Mouse (Mus musculus): Measurements from ENCODE around the gene Olfr907. TPM values are rescaled to one million over a fixed set of nuclear protein-coding genes. Genes with fewer than 3 reads are reported as not detected.

Gene Olfr907
- polyA plus RNA-seq (2015; fragmentation: Nextera tagmentation; extraction: Ambion mirVana) = not detected in 2 replicates

DNA sequence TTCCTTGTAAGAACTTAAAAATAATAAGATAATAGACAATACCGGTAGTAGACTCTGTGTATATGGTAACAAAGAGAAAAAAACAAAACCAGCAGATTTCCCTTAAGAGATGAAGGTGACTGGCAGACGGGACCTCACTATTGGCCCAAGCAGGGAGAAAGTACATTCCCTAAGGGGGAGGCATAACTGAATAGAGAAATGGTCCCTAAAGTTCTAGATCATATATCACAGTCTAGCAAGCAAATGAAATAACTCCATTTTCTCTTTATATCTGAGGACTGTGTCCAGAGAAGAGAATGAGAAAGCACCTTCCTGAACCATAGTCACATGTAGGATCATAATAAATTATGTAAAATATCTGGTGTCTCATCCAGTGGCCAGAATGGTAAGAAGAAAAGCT lies at the start of gene Olfr907:
Olfr907 (plus strand) TSS at position 301 of the 400 bp plus-strand sequence.
- Histone ChIP-seq H3K36me3 (no peaks in the 10 kb centered on the region), H3K27me3 (no peaks in the 10 kb centered on the region), H3K4me1 (replicated peaks) (no peaks in the 10 kb centered on the region), H3K9me3 (no peaks in the 10 kb centered on the region), H3K4me2 (no peak within 1 kb of the TSS), H3K9ac (no peak within 1 kb of the TSS), H3K4me3 (no peak within 1 kb of the TSS), H3K27ac (no peak within 1 kb of the TSS)
- 92% methylated on average over 2 of the region's 2 CpGs for WGBS
- ATAC-seq (ENCODE audit: low FRiP score) = no peak

DNA sequence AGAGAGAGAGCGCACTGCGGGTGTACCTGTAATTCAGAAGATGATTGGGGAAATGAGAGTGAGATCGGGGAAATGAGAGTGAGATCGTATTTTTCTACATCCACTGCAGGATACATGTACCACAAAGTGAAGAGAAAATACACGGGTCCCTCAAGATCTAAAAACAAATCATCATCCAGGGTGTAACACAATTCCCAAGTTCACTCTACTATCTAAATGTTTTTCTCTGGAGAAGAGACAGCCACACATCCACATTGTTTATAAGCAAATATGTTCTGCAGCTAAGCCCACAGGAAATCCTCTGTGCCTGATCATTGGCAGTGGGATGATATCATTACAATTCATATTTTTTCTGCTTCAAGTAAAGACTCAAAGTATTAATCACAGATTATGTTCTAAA lies 48.2 kb upstream of the Olfr907 start, which contains the start of gene Olfr902:
Olfr902 (plus strand) TSS at position 301 of the 400 bp plus-strand sequence.
- Histone ChIP-seq H3K4me3 (no peak within 1 kb of the TSS), H3K9me3 (no peaks in the 10 kb centered on the region), H3K9ac (no peak within 1 kb of the TSS), H3K36me3 (no peaks in the 10 kb centered on the region), H3K27me3 (no peaks in the 10 kb centered on the region), H3K27ac (no peak within 1 kb of the TSS), H3K4me1 (replicated peaks) (no peaks in the 10 kb centered on the region), H3K4me2 (no peak within 1 kb of the TSS)
- WGBS = 94% methylated on average over 5 of the region's 5 CpGs
- ATAC-seq (ENCODE audit: low FRiP score) = no peak

DNA sequence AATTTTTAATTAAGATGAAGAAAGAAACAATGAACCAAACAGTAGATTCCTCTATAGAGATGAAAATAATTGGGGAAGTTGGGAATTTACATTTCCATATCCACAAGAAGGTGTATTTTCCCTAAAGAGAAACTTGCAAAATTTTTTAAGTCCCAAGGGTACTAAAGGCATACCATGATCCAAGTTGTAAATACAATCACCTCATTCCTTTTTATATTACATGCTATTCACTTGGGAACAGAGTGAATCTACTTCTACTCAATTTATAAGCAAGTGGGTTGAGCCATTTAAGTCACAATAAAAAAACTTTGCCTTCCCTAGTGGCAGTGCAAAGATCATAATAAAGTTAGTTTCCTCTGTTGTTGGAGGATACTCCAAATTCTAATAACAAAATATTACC lies 32.8 kb upstream of the Olfr907 start, which contains the start of gene Olfr904:
Olfr904 (plus strand) TSS at position 301 of the 400 bp plus-strand sequence.
- Histone ChIP-seq H3K4me3 (no peak within 1 kb of the TSS), H3K4me1 (replicated peaks) (no peaks in the 10 kb centered on the region), H3K4me2 (no peak within 1 kb of the TSS), H3K9ac (no peak within 1 kb of the TSS), H3K27me3 (no peaks in the 10 kb centered on the region), H3K27ac (no peak within 1 kb of the TSS), H3K9me3 (no peaks in the 10 kb centered on the region), H3K36me3 (no peaks in the 10 kb centered on the region)
- no peak for ATAC-seq (ENCODE audit: low FRiP score)

DNA sequence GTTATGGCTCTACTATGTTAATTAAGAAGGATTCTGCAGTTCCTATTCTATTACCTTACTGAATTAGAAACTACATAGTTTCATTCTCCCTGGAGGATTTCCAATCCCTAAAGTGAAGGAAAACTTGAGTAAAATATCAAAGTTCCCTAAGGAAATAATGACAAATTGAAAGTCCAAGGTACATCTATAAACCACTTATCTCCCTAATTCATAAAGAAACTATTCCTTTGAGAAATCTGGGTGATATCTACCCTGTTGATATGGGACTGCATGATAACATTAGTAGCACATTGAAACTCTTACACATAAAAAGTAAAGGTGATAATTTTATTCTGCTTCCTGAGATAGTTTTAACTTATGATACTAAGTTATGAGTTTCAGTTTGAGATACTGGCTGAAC lies 24.8 kb upstream of the Olfr907 start, which contains the start of gene Olfr905:
Olfr905 (plus strand) TSS at position 301 of the 400 bp plus-strand sequence.
- Histone ChIP-seq H3K9ac (no peak within 1 kb of the TSS), H3K9me3 (no peaks in the 10 kb centered on the region), H3K4me3 (no peak within 1 kb of the TSS), H3K4me1 (replicated peaks) (no peaks in the 10 kb centered on the region), H3K4me2 (no peak within 1 kb of the TSS), H3K36me3 (no peaks in the 10 kb centered on the region), H3K27me3 (no peaks in the 10 kb centered on the region), H3K27ac (no peak within 1 kb of the TSS)
- no peak for ATAC-seq (ENCODE audit: low FRiP score)

DNA sequence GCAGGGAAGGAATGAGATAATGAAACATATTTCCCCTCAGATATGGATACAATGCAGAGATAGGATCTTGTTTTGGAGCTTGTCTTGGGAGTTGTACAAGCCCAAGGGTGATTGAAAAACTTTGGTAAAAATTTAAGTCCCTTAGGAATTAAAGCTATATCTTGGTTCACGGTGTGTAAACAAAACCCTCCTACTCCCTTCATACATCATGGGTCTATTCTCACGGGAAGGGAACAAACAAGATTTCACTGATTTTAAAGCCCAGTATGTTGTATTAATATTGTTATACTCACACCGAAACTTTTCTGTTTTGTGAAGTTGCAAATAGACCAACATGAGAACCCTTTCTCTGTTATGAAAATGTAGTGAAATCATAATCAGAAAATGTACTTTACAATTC lies 8.8 kb upstream of the Olfr907 start, which contains the start of gene Olfr906:
Olfr906 (plus strand) TSS at position 301 of the 400 bp plus-strand sequence.
- Histone ChIP-seq H3K27me3 (no peaks in the 10 kb centered on the region), H3K36me3 (no peaks in the 10 kb centered on the region), H3K9ac (no peak within 1 kb of the TSS), H3K4me1 (replicated peaks) (no peaks in the 10 kb centered on the region), H3K4me2 (no peak within 1 kb of the TSS), H3K4me3 (no peak within 1 kb of the TSS), H3K9me3 (no peaks in the 10 kb centered on the region), H3K27ac (no peak within 1 kb of the TSS)
- no peak for ATAC-seq (ENCODE audit: low FRiP score)
- WGBS = 89% methylated on average over 3 of the region's 3 CpGs

DNA sequence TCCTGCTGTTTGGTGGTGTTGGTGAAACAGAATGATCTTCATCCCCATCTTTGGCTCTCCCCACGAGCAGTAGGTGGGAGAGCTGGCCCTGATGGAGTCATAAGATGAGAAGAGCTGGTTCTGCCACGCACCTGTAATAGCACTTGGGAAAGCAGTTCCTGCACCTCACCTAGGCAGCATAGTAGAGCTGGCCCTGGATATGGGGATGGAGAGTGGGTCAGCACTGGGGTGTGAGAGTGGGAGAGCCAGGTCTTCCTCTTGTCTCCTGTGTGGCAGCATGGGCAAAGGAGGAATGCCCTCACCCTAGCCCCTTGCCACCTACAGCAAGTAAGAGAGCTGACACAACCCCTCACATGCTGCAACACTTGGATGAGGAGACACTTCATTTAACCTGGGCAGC lies 16.8 kb downstream of the Olfr907 start:
- whole genome bisulfite sequencing = 83% methylated on average over 2 of the region's 2 CpGs
- no peak for ATAC-seq (ENCODE audit: low FRiP score)
- no peak overlapping the region for H3K4me2 ChIP-seq
- no peak overlapping the region for H3K9ac ChIP-seq
- no peaks in the 10 kb centered on the region for H3K4me1 ChIP-seq (replicated peaks)
- no peaks in the 10 kb centered on the region for H3K36me3 ChIP-seq
- H3K27ac ChIP-seq = no peak overlapping the region
- H3K9me3 ChIP-seq = no peaks in the 10 kb centered on the region
- H3K4me3 ChIP-seq = no peak overlapping the region
- H3K27me3 ChIP-seq = no peaks in the 10 kb centered on the region

DNA sequence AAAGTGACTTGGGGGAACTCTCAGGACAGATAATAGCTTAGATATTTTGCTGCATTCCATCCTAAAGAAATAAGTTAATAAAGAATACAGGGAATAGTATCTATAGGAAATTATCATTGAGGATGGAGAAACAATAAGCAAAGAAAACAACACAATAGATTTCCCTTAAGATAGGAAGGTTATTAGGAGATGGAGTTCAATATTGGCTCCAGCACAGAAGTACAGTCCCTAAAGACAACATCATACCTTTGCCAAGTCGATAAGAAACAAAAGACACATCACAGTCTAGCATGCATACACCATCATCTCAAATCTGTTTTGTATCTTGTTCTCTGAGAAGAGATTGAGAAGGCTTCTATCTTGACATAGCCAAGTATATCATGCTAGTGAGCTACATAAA lies 25.7 kb downstream of the Olfr907 start, which contains the start of gene Olfr911-ps1:
Olfr911-ps1 (plus strand) TSS at position 301 of the 400 bp plus-strand sequence.
- no peaks in the 10 kb centered on the region for H3K9me3 ChIP-seq
- no peaks in the 10 kb centered on the region for H3K36me3 ChIP-seq
- no peaks in the 10 kb centered on the region for H3K4me1 ChIP-seq (replicated peaks)
- H3K4me2 ChIP-seq = no peak within 1 kb of the TSS
- no peak within 1 kb of the TSS for H3K4me3 ChIP-seq
- no peaks in the 10 kb centered on the region for H3K27me3 ChIP-seq
- ATAC-seq (ENCODE audit: low FRiP score) = no peak
- 89% methylated on average over 1 of the region's 1 CpGs for WGBS
- no peak within 1 kb of the TSS for H3K9ac ChIP-seq
- H3K27ac ChIP-seq = no peak within 1 kb of the TSS

DNA sequence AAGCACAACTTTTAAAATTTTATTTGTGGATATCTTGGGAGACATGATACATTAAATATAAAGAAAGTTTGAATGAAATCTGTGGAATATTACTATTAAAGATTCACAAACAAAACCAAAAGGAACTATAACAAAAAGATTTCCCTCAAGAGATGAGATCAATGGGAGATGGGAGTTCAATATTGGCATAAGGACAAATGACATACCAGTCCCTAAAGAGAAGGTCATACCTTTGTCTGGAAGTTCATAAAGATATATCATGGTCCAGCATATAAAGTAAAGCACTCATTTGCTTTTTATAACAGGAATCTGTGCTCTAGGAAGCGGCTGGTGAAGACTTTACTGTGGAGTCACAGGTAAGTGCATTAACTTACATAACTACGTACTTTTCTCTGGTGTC lies 41.9 kb downstream of the Olfr907 start, which contains the start of gene Olfr910:
Olfr910 (plus strand) TSS at position 301 of the 400 bp plus-strand sequence.
- H3K27me3 ChIP-seq = no peaks in the 10 kb centered on the region
- no peaks in the 10 kb centered on the region for H3K9me3 ChIP-seq
- H3K4me3 ChIP-seq = no peak within 1 kb of the TSS
- ATAC-seq (ENCODE audit: low FRiP score) = no peak
- no peaks in the 10 kb centered on the region for H3K4me1 ChIP-seq (replicated peaks)
- H3K4me2 ChIP-seq = no peak within 1 kb of the TSS
- H3K27ac ChIP-seq = no peak within 1 kb of the TSS
- H3K9ac ChIP-seq = no peak within 1 kb of the TSS
- 95% methylated on average over 2 of the region's 2 CpGs for WGBS
- H3K36me3 ChIP-seq = no peaks in the 10 kb centered on the region

Other genes with a start within 250 kb of the Olfr907 start
- gene Olfr143, start 243.0 kb upstream of the Olfr907 start, polyA plus RNA-seq (2015; fragmentation: Nextera tagmentation; extraction: Ambion mirVana) = not detected in 2 replicates
- gene Olfr895, start 227.9 kb upstream of the Olfr907 start, polyA plus RNA-seq (2015; fragmentation: Nextera tagmentation; extraction: Ambion mirVana) = not detected in 2 replicates
- not detected in 2 replicates for gene Olfr896-ps1, start 204.7 kb upstream of the Olfr907 start, polyA plus RNA-seq (2015; fragmentation: Nextera tagmentation; extraction: Ambion mirVana)
- gene Olfr25, start 166.7 kb upstream of the Olfr907 start, polyA plus RNA-seq (2015; fragmentation: Nextera tagmentation; extraction: Ambion mirVana) = not detected in 2 replicates
- not detected in 2 replicates for gene Olfr898, start 147.4 kb upstream of the Olfr907 start, polyA plus RNA-seq (2015; fragmentation: Nextera tagmentation; extraction: Ambion mirVana)
- not detected in 2 replicates for gene Olfr250, start 128.9 kb upstream of the Olfr907 start, polyA plus RNA-seq (2015; fragmentation: Nextera tagmentation; extraction: Ambion mirVana)
- gene Olfr251, start 118.7 kb upstream of the Olfr907 start, polyA plus RNA-seq (2015; fragmentation: Nextera tagmentation; extraction: Ambion mirVana) = not detected in 2 replicates
- gene Olfr147, start 94.1 kb upstream of the Olfr907 start, polyA plus RNA-seq (2015; fragmentation: Nextera tagmentation; extraction: Ambion mirVana) = not detected in 2 replicates
- gene Olfr901, start 66.3 kb upstream of the Olfr907 start, polyA plus RNA-seq (2015; fragmentation: Nextera tagmentation; extraction: Ambion mirVana) = not detected in 2 replicates
- not detected in 2 replicates for gene Olfr902, start 48.1 kb upstream of the Olfr907 start, polyA plus RNA-seq (2015; fragmentation: Nextera tagmentation; extraction: Ambion mirVana)
- gene Olfr904, start 32.7 kb upstream of the Olfr907 start, polyA plus RNA-seq (2015; fragmentation: Nextera tagmentation; extraction: Ambion mirVana) = not detected in 2 replicates
- gene Olfr905, start 24.7 kb upstream of the Olfr907 start, polyA plus RNA-seq (2015; fragmentation: Nextera tagmentation; extraction: Ambion mirVana) = not detected in 2 replicates
- gene Olfr906, start 8.7 kb upstream of the Olfr907 start, polyA plus RNA-seq (2015; fragmentation: Nextera tagmentation; extraction: Ambion mirVana) = not detected in 2 replicates
- gene Olfr911-ps1, start 25.8 kb downstream of the Olfr907 start, polyA plus RNA-seq (2015; fragmentation: Nextera tagmentation; extraction: Ambion mirVana) = not detected in 2 replicates
- not detected in 2 replicates for gene Olfr910, start 42.0 kb downstream of the Olfr907 start, polyA plus RNA-seq (2015; fragmentation: Nextera tagmentation; extraction: Ambion mirVana)
- not detected in 2 replicates for gene Olfr912, start 84.4 kb downstream of the Olfr907 start, polyA plus RNA-seq (2015; fragmentation: Nextera tagmentation; extraction: Ambion mirVana)
- gene Olfr913, start 97.0 kb downstream of the Olfr907 start, polyA plus RNA-seq (2015; fragmentation: Nextera tagmentation; extraction: Ambion mirVana) = not detected in 2 replicates
- gene Olfr914, start 109.3 kb downstream of the Olfr907 start, polyA plus RNA-seq (2015; fragmentation: Nextera tagmentation; extraction: Ambion mirVana) = not detected in 2 replicates
- not detected in 2 replicates for gene Olfr916, start 164.1 kb downstream of the Olfr907 start, polyA plus RNA-seq (2015; fragmentation: Nextera tagmentation; extraction: Ambion mirVana)
- not detected in 2 replicates for gene Olfr917, start 170.0 kb downstream of the Olfr907 start, polyA plus RNA-seq (2015; fragmentation: Nextera tagmentation; extraction: Ambion mirVana)
- gene Olfr918, start 178.8 kb downstream of the Olfr907 start, polyA plus RNA-seq (2015; fragmentation: Nextera tagmentation; extraction: Ambion mirVana) = not detected in 2 replicates
- not detected in 2 replicates for gene Olfr919, start 207.9 kb downstream of the Olfr907 start, polyA plus RNA-seq (2015; fragmentation: Nextera tagmentation; extraction: Ambion mirVana)
- gene Vwa5a, start 222.5 kb downstream of the Olfr907 start, polyA plus RNA-seq (2015; fragmentation: Nextera tagmentation; extraction: Ambion mirVana) = 8.6 and 9.1 TPM in 2 replicates

All from hindbrain, embryonic 13.5 days (tissue).